ENCODE assay signal across 8 mouse cellular contexts in genomic region chr7:34393215-34393614, GRCm38 (mm10). TPM values are rescaled to one million over a fixed set of nuclear protein-coding genes. Genes with fewer than 3 reads are reported as not detected.
DNase-seq lines count a peak whose midpoint lies in the region; ATAC-seq and TF ChIP-seq lines count a peak whose summit lies in the region.

TSS of gene Lsm14a (minus strand) at chr7:34393315.

- DNase-seq in layer of hippocampus, adult 18-20 months (ENCODE audit: low spot score in 2 of 2) = no peak
- DNase-seq in layer of hippocampus, adult 11-12 months (ENCODE audit: low spot score) = no peak
- DNase-seq in brain, embryonic 14.5 days (ENCODE audit: low read depth) = no peak
- DNase-seq in heart, adult 8-10 months (ENCODE audit: low spot score) = no peak
- DNase-seq in layer of hippocampus, postnatal 25 days (ENCODE audit: extremely low spot score in 1 of 2, low spot score in 1 of 2) = no peak
- no peak for DNase-seq in frontal cortex, postnatal 14 days (ENCODE audit: low spot score in 2 of 2)

- H3K27ac ChIP-seq in midbrain, embryonic 15.5 days = no peak within 1 kb of the TSS

- H3K9ac ChIP-seq in midbrain, embryonic 15.5 days = no peak within 1 kb of the TSS

- H3K4me1 ChIP-seq in midbrain, embryonic 15.5 days = peaks cover 15% of the 10 kb centered on the region

- no peak within 1 kb of the TSS for H3K4me2 ChIP-seq in midbrain, embryonic 15.5 days

- H3K9me3 ChIP-seq in midbrain, embryonic 15.5 days = no peaks in the 10 kb centered on the region

- no peak for TF ChIP-seq POLR2A in brain, embryonic 14.5 days (IDR thresholded peaks at IDR 0.05; ENCODE audit: borderline replicate concordance, extremely low read depth, insufficient read depth, insufficient read length, poor library complexity, severe bottlenecking)

- H3K27me3 ChIP-seq in midbrain, embryonic 15.5 days (replicated peaks) = no peaks in the 10 kb centered on the region

- no peak within 1 kb of the TSS for H3K4me3 ChIP-seq in midbrain, embryonic 15.5 days

- no peaks in the 10 kb centered on the region for H3K36me3 ChIP-seq in midbrain, embryonic 15.5 days (replicated peaks)

- ATAC-seq in midbrain, embryonic 15.5 days (replicated peaks) = no peak
- ATAC-seq in frontal cortex, adult (ENCODE audit: low TSS enrichment) = no peak

- TF ChIP-seq CTCF in brain, embryonic 14.5 days (IDR thresholded peaks at IDR 0.05; ENCODE audit: borderline replicate concordance, extremely low read depth, insufficient read depth, insufficient read length) = no peak

RNA-seq across cellular contexts. Expression of gene Lsm14a, which starts in this region (rescaled TPM):
- 10 to 100 TPM; 89.8 to 94.0 TPM for total RNA-seq in layer of hippocampus, adult 18-20 months (2021)
- 68.7 and 83.9 TPM in 2 replicates for polyA plus RNA-seq in brain, embryonic 14.5 days (2012; rRNA removed)
- total RNA-seq in heart, adult 8-10 months (2022) = 10 to 100 TPM; 82.0 to 92.4 (median 85.0) TPM
- total RNA-seq in layer of hippocampus, postnatal 25 days (2021) = 10 to 100 TPM; 70.9 to 76.2 TPM
- polyA plus RNA-seq in midbrain, embryonic 15.5 days (2015; fragmentation: Nextera tagmentation; extraction: Ambion mirVana) = 59.3 and 63.4 TPM in 2 replicates
